Mouse (Mus musculus): ENCODE measurements at regions not wholly inside any gene's neighbourhood (a gene's known extent, or its start where the extent isn't known, plus 50 kb on each side); places are given as distances from the start of the nearest gene placed in this dataset.

DNA sequence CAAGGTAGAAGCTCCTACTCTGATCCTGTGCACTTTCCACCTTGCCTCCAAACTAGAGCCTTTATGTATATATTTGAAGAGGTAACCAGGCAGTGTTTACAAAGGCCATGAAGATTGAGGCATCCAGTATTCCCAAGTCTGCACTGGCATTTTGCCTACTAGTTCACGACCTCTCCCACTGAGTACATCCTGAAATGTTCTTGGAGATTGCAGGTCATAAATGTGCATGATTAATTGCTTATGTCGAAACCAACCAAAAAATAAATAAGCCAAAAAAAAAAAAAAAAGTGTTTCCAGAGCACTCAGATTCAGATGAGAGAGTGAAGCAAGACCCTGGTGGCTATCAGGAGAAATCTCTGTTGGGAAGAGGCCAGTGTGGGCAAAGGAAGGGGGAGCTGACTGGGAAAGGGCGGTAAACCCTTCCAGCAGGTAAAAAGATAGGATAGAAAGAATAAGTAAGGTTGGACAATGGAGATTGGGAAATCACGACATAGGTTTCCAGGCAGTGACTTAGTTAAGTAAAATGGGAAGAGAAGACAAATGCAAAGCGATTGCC is 133.6 kb upstream of the Nrip1 start:
- TF ChIP-seq POLR2A (IDR thresholded peaks at IDR 0.05; ENCODE audit: low read depth, low read length), result no peak
- no peak for TF ChIP-seq CTCF (IDR thresholded peaks at IDR 0.05; ENCODE audit: extremely low read depth, insufficient read depth, insufficient read length, insufficient replicate concordance)
